Mouse (Mus musculus) spleen, postnatal 0 days (tissue): Measurements from ENCODE around the gene Icosl. TPM values are rescaled to one million over a fixed set of nuclear protein-coding genes. Genes with fewer than 3 reads are reported as not detected.

Experiments
- polyA plus RNA-seq: library from polyadenylated mRNA; unstranded; fragments of >200 nt; fragmentation: Nextera tagmentation; extraction: Ambion mirVana; gene quantifications from 2 replicates; pipeline ENCODE4 v1.2.1, GENCODE M21; 2015

The Icosl gene
- polyA plus RNA-seq: 3.8 and 4.9 TPM in 2 replicates

DNA sequence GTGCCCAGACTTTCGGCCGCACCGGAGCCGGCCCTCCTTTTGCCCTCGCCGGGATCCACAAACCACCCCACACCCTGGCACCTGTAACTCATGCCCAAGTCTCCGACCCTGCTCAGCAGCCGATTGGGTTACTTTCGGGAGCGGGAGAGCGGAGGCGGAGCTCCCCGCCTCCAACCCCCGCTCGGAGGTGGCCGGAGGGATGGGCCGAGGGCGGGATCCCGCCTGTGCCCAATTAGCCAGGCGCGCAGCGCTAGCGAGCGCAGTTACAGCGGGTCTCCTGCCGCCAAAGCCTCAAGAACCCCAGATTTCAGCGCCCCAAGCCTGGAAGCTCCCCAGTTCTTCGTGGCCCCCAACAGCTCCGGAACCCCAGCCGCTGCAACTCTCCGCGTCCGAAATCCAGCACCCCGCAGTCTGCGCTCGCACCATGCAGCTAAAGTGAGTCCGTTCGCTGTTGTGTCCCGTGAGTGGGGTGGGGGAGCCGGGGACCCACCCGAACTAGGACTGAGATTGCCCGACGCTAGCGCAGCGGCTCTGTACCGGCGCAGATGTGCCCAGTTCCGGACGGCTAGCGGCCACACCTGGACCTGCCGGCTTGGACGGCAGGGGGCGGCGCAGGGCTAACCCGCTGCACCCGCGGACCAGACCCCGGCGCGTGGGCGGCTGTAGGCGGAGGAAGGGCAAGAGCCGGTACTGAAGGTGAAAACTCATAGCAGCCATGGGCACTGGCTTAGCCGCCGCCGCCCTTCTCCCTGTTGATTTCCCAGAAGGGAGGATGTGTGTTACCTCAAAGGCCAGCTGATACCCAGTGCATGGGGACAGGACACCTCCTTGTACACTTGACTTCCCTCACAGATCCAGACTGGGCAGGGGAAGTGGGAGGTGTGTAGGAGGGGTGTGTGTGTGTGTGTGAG lies at the start of gene Icosl:
Gene Icosl (plus strand): TSS at position 202 of the 911 bp plus-strand sequence.

GRCm38 (mm10) chr10:78041647-78042046 lies 27.5 kb upstream of the Icosl start, which contains the start of gene Dnmt3l:
TSS of gene Dnmt3l (plus strand) at chr10:78041947.

DNA sequence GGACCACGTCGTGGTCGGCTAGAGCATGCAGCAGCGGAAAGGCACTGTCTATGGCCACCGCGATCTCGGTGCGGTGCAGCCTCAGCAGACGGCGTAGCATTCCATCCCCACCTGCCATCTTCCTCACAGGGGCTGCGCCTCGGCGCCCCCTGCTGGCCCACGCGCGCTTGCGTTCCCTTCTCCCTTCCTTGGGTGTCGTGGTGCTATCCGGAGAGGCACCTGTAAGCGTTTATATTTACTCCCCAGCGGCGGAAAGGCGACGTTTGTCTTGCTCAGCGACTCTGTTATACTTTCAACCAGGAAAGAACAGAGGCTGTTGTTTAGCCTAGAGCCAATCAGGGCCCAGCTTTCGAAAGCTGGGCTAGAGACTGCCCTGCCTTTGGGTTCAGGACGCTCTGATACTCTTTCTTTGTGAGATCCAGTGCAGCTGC lies 25.7 kb upstream of the Icosl start, which contains the start of gene Aire:
Gene Aire (minus strand): TSS at position 205 of the 431 bp plus-strand sequence.

Other genes with a start within 250 kb of the Icosl start
- not detected in 2 replicates for gene Krtap10-4, start 242.2 kb upstream of the Icosl start, polyA plus RNA-seq
- not detected in 2 replicates for gene Krtap10-10, start 233.4 kb upstream of the Icosl start, polyA plus RNA-seq
- gene Gm36176, start 222.5 kb upstream of the Icosl start, polyA plus RNA-seq: not detected in 2 replicates
- not detected in 2 replicates for gene Gm10318, start 216.4 kb upstream of the Icosl start, polyA plus RNA-seq
- gene Gm3285, start 207.3 kb upstream of the Icosl start, polyA plus RNA-seq: not detected in 2 replicates
- 0.45 and 0.57 TPM in 2 replicates for gene Lrrc3, start 166.8 kb upstream of the Icosl start, polyA plus RNA-seq
- gene Trpm2, start 98.7 kb upstream of the Icosl start, polyA plus RNA-seq: 7.4 and 8.4 TPM in 2 replicates
- 7.3 and 8.6 TPM in 2 replicates for gene 1810043G02Rik, start 90.8 kb upstream of the Icosl start, polyA plus RNA-seq
- gene Pfkl, start 59.2 kb upstream of the Icosl start, polyA plus RNA-seq: 39.6 and 40.7 TPM in 2 replicates
- 0.50 and 0.57 TPM in 2 replicates for gene Dnmt3l, start 27.4 kb upstream of the Icosl start, polyA plus RNA-seq
- gene Aire, start 25.7 kb upstream of the Icosl start, polyA plus RNA-seq: 0.07 TPM in 1 of 2 replicates, not detected in the other
- gene D10Jhu81e, start 100.5 kb downstream of the Icosl start, polyA plus RNA-seq: 17.7 and 18.9 TPM in 2 replicates
- gene Pwp2, start 115.8 kb downstream of the Icosl start, polyA plus RNA-seq: 12.1 and 12.7 TPM in 2 replicates
- 28.1 and 30.4 TPM in 2 replicates for gene Trappc10, start 175.3 kb downstream of the Icosl start, polyA plus RNA-seq